Mouse (Mus musculus): ENCODE data around the gene Rps16.

- TF ChIP-seq CTCF (IDR thresholded peaks at IDR 0.05; ENCODE audit: low read depth, low read length), result no peak
- no peak for TF ChIP-seq POLR2A (IDR thresholded peaks at IDR 0.05; ENCODE audit: insufficient read depth, low read length)
These were observed 12.1 kb downstream of the Rps16 start for GRCm38 (mm10) chr7:28362441-28363060.

All from ES-Bruce4 (cell line).